Mouse (Mus musculus): ENCODE data around the gene Oxsr1. TPM values are rescaled to one million over a fixed set of nuclear protein-coding genes. Genes with fewer than 3 reads are reported as not detected.

The Oxsr1 gene
- polyA plus RNA-seq, 1 experiment from 2014 or later = 12.1 TPM

GRCm38 (mm10) chr9:119199151-119199861 lies 122.9 kb downstream of the Oxsr1 start:
- H3K27me3 ChIP-seq (replicated peaks; ENCODE audit: low read depth, poor library complexity, severe bottlenecking) = no peaks in the 10 kb centered on the region
- no peak overlapping the region for H3K27ac ChIP-seq (replicated peaks)
- 77% methylated on average over 10 of the region's 10 CpGs for WGBS
- no peak overlapping the region for H3K4me3 ChIP-seq
- H3K36me3 ChIP-seq (replicated peaks) = no peaks in the 10 kb centered on the region
- H3K4me1 ChIP-seq = peaks cover 12% of the 10 kb centered on the region
- no peaks in the 10 kb centered on the region; the same call in 1 of the 2 replicates for H3K9me3 ChIP-seq
- peak; percentile 25 for DNase-seq (ENCODE audit: low spot score)

DNA sequence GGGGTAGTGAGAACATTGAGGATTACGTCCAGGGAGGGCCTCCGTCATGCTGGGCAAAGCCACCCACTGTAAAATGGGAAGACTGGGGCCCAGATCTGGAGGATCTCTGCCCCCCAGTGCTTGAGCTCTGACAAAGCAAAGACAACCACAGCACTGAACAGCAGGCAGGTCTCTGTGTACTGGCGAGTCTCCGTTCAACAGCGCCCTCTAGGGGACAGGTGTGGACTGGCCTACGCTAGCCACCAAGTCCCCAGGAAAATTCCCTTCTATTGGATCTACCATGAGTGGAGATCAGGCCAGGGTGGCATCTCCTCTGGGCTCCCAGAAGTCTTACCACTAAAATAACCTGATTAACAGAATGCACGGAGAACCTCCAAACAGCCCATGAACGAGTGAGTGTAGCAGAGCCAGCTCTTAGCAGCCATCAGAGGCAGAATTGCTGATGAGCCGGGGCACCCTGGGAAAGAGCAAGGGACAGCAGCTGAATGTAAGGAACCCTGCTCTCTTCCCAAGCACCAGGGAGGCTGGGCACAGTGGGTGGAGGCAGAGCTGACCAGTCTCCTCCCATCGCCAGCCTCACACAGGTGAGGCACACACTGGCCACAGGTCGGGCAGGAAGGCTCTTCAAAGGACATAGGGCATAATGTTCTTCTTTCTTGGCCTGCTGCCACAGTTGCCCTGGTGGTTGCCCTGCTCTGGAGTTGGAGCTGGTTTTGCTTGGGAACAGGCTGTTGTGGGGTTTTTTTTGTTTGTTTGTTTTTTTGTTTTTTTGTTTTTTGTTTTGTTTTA lies 129.8 kb downstream of the Oxsr1 start:
- Histone ChIP-seq H3K36me3 (replicated peaks) (no peaks in the 10 kb centered on the region), H3K4me1 (no peaks in the 10 kb centered on the region), H3K27ac (replicated peaks) (no peak overlapping the region), H3K9me3 (no peaks in the 10 kb centered on the region), H3K27me3 (replicated peaks; ENCODE audit: low read depth, poor library complexity, severe bottlenecking) (no peaks in the 10 kb centered on the region), H3K4me3 (no peak overlapping the region)
- 35% methylated on average over 11 of the region's 11 CpGs for WGBS
- peak; percentile 60 for DNase-seq (ENCODE audit: low spot score)

Other genes starting within 250 kb of the Oxsr1 start
- 20.7 and 21.2 TPM in 2 replicates for gene Plcd1, start 228.9 kb downstream of the Oxsr1 start, polyA plus RNA-seq (2016; fragmentation: Nextera tagmentation; extraction: Ambion mirVana)
- 1.0 and 1.5 TPM in 2 replicates for gene Dlec1, start 219.9 kb downstream of the Oxsr1 start, polyA plus RNA-seq (2016; fragmentation: Nextera tagmentation; extraction: Ambion mirVana)
- 1.5 and 1.6 TPM in 2 replicates for gene Acaa1b, start 165.3 kb downstream of the Oxsr1 start, polyA plus RNA-seq (2016; fragmentation: Nextera tagmentation; extraction: Ambion mirVana)
- gene Gm47289, start 163.3 kb downstream of the Oxsr1 start, polyA plus RNA-seq (2016; fragmentation: Nextera tagmentation; extraction: Ambion mirVana) = not detected in 2 replicates
- gene Slc22a13, start 113.3 kb downstream of the Oxsr1 start, polyA plus RNA-seq (2016; fragmentation: Nextera tagmentation; extraction: Ambion mirVana) = not detected in 2 replicates
- 75.2 and 76.8 TPM in 2 replicates for gene Acaa1a, start 17.2 kb upstream of the Oxsr1 start, polyA plus RNA-seq (2016; fragmentation: Nextera tagmentation; extraction: Ambion mirVana)
- gene Myd88, start 19.0 kb upstream of the Oxsr1 start, polyA plus RNA-seq (2016; fragmentation: Nextera tagmentation; extraction: Ambion mirVana) = 8.3 and 9.9 TPM in 2 replicates
- 9.3 and 9.8 TPM in 2 replicates for gene Xylb, start 35.0 kb upstream of the Oxsr1 start, polyA plus RNA-seq (2016; fragmentation: Nextera tagmentation; extraction: Ambion mirVana)
- gene Slc22a14, start 43.1 kb upstream of the Oxsr1 start, polyA plus RNA-seq (2016; fragmentation: Nextera tagmentation; extraction: Ambion mirVana) = not detected in 2 replicates
- 78.6 and 85.6 TPM in 2 replicates for gene Acvr2b, start 79.7 kb upstream of the Oxsr1 start, polyA plus RNA-seq (2016; fragmentation: Nextera tagmentation; extraction: Ambion mirVana)
- gene Exog, start 122.5 kb upstream of the Oxsr1 start, polyA plus RNA-seq (2016; fragmentation: Nextera tagmentation; extraction: Ambion mirVana) = 44.2 and 45.3 TPM in 2 replicates